Mouse (Mus musculus) megakaryocyte, adult 5-6 weeks (primary cell): Measurements from ENCODE around the gene A030003K21Rik. TPM values are rescaled to one million over a fixed set of nuclear protein-coding genes. Genes with fewer than 3 reads are reported as not detected.
"Not testable (repeated sequence)": the region's sequence is repeated elsewhere in the genome, so short reads cannot be mapped to it uniquely, and the experiment has no call there.

Experiments
- ATAC-seq: 2 replicates; pipeline ENCODE4 v1.8.0; 2016; ENCODE audit warnings: mild to moderate bottlenecking, inconsistent platforms; ENCODE audit not compliant: poor library complexity, severe bottlenecking
- total RNA-seq, 2 experiments: library from RNA; stranded (forward) in 1 of 2; stranded (reverse) in 1 of 2; fragments of 153-499, 151-499 nt in 1 of 2; fragments of 221-1000, 200-1000 nt in 1 of 2; gene quantifications; 2 replicates each; pipeline versions ENCODE4 v1.2.3 to v1.2.4; 2015 to 2017

A030003K21Rik gene
- total RNA-seq (2015) (not detected in 2 replicates), total RNA-seq (2017) (not detected in 2 replicates)

DNA sequence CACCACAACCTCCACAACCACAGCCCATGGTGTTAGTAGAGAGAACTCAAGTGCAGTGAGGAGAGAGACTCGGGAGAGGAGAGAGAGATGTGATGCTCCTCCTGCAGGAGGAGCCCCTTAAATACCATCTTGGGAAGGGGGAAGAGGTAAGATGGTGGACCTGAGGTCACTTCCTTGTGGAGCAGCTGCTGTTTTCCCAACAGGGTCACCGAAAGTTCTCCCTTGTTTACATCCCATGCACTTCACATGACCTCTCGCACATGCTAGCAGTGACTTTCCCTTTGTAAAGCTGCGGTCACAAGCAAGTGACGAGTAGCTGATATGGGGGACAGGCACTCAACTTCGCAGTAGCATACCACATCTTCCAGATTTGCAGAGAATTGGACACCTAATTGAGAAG lies at the start of gene A030003K21Rik:
TSS of gene A030003K21Rik (minus strand) at position 94 of the 400 bp plus-strand sequence.
- ATAC-seq: not testable (repeated sequence)

- ATAC-seq: no peak
These were observed 48.9 kb upstream of the A030003K21Rik start for GRCm38 (mm10) chr1:82992093-82992492.

DNA sequence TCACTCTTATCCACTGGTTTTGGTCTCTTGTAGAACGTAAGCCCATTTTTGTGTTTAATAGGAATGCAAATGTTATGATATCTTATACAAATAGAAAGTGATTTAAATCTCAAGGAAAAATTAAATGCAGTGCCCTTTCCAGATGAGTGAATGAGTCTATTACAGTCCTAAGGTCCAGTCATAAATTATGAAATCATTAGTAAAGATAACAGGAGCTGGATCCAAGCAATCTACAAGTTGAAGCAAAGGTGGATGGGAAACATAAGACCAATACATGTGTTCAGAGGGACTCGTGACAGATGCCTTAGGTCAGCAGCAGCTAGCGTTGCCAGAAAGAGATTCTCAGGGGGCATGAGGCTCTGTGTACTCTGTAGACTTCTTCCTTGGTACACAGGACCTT lies 48.4 kb upstream of the A030003K21Rik start:
- ATAC-seq: no peak

DNA sequence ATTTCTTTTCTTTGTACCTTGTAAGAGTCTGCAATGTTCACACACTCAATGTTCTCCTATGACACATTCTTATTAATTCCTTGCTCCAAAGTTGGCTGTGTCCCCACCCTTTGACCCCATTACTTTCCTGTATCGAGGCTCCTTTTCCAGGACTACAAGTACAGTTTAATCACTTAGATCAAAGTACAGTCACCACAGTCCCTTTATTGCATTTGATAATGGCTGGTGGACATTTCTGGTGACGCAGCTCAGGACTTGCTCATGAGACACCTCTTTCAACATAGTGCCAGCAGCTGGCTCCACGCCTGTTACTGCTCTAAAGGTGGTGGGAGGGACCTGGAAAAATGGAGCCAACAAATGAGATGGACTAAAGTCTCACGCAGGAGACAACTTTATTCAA lies 47.9 kb upstream of the A030003K21Rik start:
- no peak for ATAC-seq

DNA sequence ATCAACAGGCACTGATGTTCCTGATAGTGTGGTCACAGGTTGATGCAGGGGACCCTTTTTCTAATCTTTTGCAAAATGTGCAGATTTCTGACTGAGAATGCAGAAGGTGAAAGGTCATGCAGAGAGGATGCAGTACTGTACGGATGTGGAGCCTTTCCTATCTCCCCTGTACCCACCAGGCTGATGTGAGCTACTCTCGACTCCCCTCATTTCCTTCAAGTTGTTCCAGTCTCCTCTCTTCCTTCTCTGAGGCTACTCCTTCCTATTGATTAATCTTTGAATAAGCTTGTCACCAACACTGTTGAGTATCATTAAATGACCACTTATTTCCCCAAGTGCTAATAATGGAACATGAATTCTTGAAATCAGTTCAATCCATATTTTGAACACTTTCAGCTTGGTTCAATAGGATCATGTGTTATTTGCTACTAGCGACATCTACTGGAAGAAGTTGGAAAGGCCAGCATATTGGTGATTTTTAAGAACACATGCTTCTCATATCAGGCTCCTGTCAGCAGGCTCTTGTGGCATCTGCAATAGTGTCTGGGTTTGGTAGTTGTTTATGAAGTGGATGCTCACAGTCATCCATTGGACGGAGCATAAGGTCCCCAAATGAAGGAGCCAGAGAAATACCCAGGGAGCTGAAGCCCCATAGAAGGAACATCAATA lies 44.5 kb upstream of the A030003K21Rik start:
- ATAC-seq: no peak; the same call in 1 of the 2 replicates

DNA sequence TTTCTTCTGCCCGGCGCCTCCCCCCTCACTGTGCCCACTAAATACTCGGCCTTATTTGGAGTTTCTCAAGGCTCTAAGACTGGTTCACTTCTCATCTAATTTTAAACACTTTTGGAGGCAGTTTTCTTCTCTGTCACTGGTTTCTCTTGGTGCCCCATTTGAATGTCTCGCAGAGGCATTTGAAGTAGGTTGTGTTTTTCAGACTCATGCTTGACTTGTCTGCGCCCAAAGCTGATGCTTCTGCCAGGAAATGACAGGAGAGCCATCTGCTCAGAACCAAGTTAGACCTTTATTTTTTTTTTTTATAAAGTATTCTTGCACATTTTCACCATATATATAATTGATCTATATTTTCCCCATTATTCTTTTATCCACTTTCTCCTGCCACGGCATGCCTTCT lies 43.5 kb upstream of the A030003K21Rik start:
- no peak for ATAC-seq

- ATAC-seq: no peak
These were observed 34.7 kb upstream of the A030003K21Rik start for GRCm38 (mm10) chr1:82977840-82978239.

- no peak for ATAC-seq
These were observed 32.6 kb upstream of the A030003K21Rik start for GRCm38 (mm10) chr1:82975750-82976149.

GRCm38 (mm10) chr1:82974342-82974741 lies 31.2 kb upstream of the A030003K21Rik start:
- ATAC-seq: no peak

DNA sequence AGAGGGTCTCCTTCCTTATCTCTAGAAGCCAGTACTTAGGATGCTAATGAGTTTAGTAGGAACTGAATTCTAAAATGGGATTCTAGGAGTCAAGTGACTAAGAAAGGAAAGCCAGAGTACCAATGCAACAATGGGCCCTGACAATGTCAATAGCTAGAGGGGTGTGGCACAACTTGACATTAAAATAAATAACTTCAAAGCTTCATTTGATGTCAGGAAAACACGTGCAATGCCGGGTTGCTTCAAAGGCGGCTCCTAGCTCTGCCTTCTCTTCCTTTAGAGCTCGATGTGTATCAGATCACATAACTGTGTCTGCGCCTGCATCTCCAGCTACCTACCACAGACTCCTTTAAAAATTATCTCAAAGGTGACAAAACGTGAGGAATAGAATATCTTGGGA lies 30.7 kb upstream of the A030003K21Rik start:
- ATAC-seq: no peak

DNA sequence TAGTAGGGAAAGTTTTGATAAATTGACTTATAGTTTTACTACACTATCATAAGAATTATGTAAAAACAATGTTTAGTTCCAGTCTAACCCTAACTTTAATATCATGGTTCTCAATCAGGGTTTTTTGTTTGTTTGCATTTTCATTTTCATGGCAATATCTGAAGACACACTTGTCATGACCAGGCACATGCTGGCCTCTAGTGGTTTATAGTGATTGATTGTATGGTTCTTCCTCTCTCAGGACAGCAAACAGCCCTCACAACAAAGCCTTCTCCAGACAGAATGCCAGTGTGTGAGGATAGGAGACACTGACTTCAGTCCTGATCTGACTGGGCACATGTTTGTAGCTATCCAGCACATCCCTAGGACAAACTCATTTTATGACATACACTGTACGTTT lies 30.1 kb upstream of the A030003K21Rik start:
- no peak for ATAC-seq

DNA sequence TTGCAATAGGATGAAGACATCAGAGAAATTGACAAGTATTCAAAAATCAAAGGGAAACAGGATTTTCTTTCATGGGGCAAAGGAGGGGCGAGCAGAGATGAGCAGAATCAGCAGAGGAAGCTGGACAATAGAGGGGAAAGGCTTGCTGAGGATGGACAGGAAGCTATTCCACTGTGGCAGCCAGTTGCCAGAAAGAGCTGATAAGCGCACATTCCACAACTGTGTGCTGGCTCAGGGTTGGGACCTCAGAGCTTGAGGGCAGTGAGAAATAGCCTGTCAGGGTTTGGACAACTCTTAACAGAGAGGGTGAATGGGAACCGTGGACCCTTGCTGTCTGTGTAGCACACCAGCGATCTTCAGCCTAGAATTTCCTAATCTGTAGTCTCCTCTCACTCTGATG lies 28.9 kb upstream of the A030003K21Rik start:
- ATAC-seq: no peak

DNA sequence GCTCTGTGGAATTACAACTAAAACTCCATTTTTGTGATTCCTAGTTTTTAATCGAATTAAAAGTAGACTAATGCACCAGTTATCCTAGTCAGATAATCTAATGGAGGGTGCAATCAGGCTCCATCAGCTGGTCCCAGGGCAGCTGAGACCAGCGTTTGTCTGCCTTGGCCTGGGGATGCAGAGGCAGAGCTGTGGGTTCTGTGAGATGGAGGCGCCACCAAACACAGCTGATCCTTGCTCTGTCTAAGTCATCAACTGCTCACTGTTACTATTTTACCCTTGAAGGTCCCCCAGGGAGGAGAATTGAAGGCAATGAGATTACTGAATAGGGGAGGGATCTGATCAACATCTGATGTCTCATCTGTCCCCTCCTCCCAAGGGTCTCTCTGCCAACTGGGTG lies 23.2 kb upstream of the A030003K21Rik start:
- ATAC-seq: no peak

DNA sequence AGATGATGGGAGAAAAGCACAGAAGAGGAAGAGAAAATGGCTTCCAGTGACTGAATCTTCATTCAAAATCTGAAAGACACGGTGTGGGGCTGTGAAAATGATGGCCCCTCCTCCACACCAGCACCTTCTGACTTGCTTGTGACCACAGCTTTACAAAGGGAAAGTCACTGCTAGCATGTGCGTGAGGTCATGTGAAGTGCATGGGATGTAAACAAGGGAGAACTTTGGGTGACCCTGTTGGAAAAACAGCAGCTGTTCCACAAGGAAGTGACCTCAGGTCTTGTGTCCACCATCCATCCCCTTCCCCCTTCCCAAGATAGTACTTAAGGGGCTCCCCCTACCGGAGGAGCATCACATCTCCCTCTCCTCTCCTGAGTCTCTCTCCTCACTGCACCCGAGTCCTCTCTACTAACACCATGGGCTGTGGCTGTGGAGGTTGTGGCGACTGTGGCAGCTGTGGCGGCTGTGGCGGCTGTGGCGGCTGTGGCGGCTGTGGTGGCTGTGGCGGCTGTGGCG lies 16.7 kb upstream of the A030003K21Rik start, which contains the start of gene Gm47955:
TSS of gene Gm47955 (plus strand) at position 417 of the 516 bp plus-strand sequence.
- no peak for ATAC-seq

DNA sequence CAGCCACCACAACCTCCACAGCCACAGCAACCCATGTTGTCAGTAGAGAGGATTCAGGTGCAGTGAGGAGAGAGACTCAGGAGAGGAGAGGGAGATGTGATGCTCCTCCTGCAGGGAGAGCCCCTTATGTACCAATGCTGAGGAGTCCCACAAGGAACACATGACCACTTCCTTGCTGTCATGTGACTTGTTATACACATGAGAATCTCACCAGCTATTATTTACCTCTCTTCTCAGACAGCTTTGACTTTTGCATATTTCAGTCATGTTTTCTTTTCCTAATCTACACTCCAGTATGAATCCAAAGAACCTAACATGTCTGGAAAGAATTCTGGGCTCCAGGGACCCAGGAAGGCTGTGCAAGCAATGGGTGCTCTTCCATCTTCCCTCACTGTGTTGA lies 12.7 kb upstream of the A030003K21Rik start, which contains the start of gene Gm7544:
TSS of gene Gm7544 (minus strand) at position 101 of the 400 bp plus-strand sequence.
- ATAC-seq: not testable (repeated sequence)

- ATAC-seq: no peak
These were observed 5.4 kb upstream of the A030003K21Rik start for GRCm38 (mm10) chr1:82948601-82949000.

DNA sequence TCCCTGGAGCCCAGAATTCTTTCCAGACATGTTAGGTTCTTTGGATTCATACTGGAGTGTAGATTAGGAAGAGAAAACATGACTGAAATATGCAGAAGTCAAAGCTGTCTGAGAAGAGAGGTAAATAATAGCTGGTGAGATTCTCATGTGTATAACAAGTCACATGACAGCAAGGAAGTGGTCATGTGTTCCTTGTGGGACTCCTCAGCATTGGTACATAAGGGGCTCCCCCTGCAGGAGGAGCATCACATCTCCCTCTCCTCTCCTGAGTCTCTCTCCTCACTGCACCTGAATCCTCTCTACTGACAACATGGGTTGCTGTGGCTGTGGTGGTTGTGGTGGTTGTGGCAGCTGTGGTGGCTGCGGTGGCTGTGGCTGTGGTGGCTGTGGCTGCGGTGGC lies 2.8 kb upstream of the A030003K21Rik start:
- ATAC-seq: not testable (repeated sequence)

GRCm38 (mm10) chr1:82942505-82942904 lies 683 bp downstream of the A030003K21Rik start:
- not testable (repeated sequence) for ATAC-seq

- no peak for ATAC-seq
These were observed 4.5 kb downstream of the A030003K21Rik start for GRCm38 (mm10) chr1:82938666-82939065.

DNA sequence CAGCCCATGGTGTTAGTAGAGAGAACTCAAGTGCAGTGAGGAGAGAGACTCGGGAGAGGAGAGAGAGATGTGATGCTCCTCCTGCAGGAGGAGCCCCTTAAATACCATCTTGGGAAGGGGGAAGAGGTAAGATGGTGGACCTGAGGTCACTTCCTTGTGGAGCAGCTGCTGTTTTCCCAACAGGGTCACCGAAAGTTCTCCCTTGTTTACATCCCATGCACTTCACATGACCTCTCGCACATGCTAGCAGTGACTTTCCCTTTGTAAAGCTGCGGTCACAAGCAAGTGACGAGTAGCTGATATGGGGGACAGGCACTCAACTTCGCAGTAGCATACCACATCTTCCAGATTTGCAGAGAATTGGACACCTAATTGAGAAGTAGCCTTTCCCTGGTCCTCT lies 11.9 kb downstream of the A030003K21Rik start, which contains the start of gene Gm6217:
TSS of gene Gm6217 (minus strand) at position 74 of the 400 bp plus-strand sequence.
- not testable (repeated sequence) for ATAC-seq

GRCm38 (mm10) chr1:82930558-82930957 lies 12.6 kb downstream of the A030003K21Rik start:
- ATAC-seq: not testable (repeated sequence)

DNA sequence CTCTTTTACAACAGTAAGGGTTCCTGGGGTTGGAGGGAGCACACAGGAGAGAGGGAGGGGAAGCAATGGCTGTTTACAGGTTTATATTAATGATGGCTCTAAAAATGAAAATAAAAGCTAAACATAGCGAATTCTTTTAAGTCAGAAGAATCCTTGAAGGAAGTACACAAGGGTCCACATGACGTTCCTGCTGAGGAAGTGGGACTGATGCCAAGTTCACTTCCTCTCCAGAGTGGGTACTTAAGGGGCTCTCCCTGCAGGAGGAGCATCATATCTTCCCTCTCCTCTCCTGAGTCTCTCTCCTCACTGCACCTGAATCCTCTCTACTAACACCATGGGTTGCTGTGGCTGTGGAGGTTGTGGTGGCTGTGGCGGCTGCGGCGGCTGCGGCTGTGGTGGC lies 18.5 kb downstream of the A030003K21Rik start, which contains the start of gene A030014E15Rik:
TSS of gene A030014E15Rik (plus strand) at position 268 of the 400 bp plus-strand sequence.
- ATAC-seq: no peak
